Mouse (Mus musculus): ENCODE results near the gene Bsdc1.
A peak's percentile ranks its signal among the peaks of the same experiment; 100 is the strongest.
"Not testable (repeated sequence)": the region's sequence is repeated elsewhere in the genome, so short reads cannot be mapped to it uniquely, and the experiment has no call there.

Gene Bsdc1

GRCm38 (mm10) chr4:129514300-129514898, 53.0 kb downstream of the Bsdc1 start:
- peak; percentile 55 to 68 for DNase-seq

GRCm38 (mm10) chr4:129516925-129517324, 55.5 kb downstream of the Bsdc1 start:
- peak; percentile 63 to 77 for DNase-seq

GRCm38 (mm10) chr4:129518519-129518918, 57.1 kb downstream of the Bsdc1 start:
- DNase-seq: no peak

DNA sequence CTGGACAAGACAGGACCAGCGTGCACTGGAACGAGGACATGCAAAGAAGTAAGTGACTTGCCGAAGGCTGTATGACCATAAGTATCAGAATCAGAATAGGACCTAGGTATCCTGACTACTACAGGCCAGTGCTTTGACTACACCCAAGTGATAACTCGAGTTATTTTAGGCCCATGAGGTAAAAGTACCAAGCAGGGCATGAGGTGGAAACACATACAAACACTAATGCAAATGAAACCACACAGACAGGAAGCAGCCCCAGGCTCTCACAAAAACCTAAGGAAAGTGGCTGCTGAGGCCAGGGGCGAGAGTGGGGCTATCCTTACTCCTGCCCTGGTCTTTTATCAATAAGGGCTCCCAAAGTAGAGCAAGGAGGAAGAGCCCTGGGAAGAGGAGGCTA, 64.0 kb downstream of the Bsdc1 start:
- DNase-seq: no peak

- DNase-seq: no peak
These were observed 64.5 kb downstream of the Bsdc1 start for GRCm38 (mm10) chr4:129525889-129526288.

DNA sequence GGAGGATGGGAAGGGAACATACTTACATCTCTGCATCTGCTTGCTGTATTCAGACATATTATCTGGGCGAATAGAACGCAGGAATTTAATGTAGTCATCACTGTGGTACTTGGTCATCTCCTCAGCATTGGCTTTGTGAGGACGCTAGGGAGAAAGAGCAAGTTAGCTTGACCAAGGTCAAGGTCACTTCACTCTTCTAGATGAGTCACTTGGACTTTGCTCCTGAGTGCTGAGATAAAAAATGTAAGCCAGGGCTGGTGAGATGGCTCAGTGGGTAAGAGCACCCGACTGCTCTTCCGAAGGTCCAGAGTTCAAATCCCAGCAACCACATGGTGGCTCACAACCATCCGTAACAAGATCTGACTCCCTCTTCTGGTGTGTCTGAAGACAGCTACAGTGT, 67.5 kb downstream of the Bsdc1 start:
- DNase-seq: not testable (repeated sequence)

All from kidney, postnatal 25 days (tissue).